Mouse (Mus musculus) ES-Bruce4 (cell line): ENCODE measurements around the gene Ogn.

Experiments
- CTCF ChIP-seq: IDR thresholded peaks from one replicate; pipeline ENCODE4 v1.8.1; 2011; ENCODE audit warnings: low read depth, low read length
- POLR2A ChIP-seq: IDR thresholded peaks from one replicate; pipeline ENCODE4 v1.8.1; 2011; ENCODE audit warnings: low read length; ENCODE audit not compliant: insufficient read depth

- TF ChIP-seq POLR2A, result no peak
- TF ChIP-seq CTCF, result no peak
Observed at GRCm38 (mm10) chr13:49617021-49617420, 9.2 kb downstream of the Ogn start.
